Mouse (Mus musculus): ENCODE measurements around the gene Rab5b.
A peak's percentile ranks its signal among the peaks of the same experiment; 100 is the strongest.
"Not testable (repeated sequence)": the region's sequence is repeated elsewhere in the genome, so short reads cannot be mapped to it uniquely, and the experiment has no call there.

The Rab5b gene

DNA sequence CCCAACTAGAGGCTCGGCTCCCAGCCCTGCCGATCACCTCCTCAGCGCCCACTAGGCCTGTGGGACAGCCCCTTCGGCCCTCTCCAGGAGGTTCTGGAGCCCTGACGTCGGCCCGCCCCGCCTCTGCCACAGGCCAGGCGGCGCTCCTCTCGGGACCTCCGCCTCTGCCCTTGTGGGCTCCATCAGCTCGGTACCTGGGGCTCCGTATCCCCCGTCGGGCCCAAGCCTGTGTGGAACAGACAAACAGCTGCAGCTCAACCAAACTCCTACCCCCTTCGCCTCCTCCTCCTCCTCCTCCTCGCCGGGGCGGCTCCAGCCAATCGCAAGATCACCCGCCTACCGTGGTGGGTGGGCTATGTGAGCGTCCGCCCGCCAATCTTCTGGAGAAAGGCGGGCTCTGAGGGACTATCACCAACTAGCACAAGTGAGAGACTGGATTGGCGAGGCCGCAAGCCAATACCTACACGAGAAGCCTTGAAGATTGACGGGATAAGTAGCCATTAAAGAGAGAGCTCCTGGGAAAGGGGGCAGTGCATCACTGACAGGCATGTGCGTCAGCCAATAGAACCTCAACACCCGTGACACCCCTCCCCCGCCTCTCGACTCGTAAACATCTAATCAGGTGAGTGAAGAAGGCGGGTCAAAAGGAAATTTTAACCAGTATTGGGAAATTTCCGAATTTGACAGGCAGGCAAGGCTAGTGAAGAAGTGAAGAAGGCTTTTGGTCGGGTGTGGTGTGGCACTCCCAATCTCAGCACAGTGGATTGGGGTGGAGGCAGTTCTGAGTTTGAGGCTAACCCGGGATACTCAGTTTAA lies at the start of gene Rab5b:
TSS of gene Rab5b (minus strand) at position 273 of the 816 bp plus-strand sequence.
- peak; percentile 100 for DNase-seq (ENCODE audit: low spot score in 2 of 2)

DNA sequence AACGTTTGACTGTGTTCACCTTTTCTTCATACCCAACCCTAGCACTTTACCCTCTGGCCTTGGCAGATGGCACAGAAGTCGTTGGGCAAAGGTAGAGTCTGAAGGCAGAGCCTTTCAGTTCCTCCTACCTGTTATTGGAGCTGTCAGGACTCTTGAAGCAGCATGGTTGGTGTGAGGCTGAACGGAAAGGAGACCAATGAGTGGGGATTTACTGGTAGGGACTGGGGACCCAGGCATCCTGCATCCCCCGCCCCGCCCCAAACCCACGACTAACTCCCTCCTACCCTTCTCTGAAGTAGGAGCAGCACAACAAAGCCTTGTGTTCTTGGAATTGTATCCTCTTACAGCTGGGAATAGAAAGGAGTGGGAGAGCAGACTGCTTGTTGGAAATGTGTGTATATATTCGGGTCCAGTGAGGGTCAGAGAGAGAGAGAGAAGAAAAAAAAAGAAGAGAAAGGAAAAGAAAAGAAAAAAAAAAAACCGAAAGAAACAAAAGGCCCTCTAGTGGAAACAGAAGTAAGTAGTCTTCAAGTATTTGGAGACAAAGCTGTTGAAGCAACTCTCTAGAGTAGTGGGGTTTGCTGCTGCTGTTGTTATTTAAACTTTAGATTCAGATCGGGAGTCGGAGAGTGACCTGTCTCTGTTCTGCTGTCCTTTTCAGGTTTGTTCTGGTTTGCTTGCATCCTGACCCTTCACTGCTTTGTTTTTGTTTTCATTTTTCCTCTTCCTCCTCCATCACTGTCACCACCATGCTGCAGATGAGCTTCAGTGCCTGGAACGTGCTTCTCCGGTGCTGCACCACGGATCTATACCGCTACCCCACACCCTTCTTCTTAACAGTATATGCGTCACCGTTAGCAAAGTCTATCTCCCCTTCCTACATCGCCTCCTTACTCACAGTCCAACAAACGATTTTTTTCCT lies 48.9 kb upstream of the Rab5b start, which contains the start of gene Dgka:
TSS of gene Dgka (minus strand) at position 176 of the 922 bp plus-strand sequence.
- DNase-seq (ENCODE audit: low spot score in 2 of 2): no peak

DNA sequence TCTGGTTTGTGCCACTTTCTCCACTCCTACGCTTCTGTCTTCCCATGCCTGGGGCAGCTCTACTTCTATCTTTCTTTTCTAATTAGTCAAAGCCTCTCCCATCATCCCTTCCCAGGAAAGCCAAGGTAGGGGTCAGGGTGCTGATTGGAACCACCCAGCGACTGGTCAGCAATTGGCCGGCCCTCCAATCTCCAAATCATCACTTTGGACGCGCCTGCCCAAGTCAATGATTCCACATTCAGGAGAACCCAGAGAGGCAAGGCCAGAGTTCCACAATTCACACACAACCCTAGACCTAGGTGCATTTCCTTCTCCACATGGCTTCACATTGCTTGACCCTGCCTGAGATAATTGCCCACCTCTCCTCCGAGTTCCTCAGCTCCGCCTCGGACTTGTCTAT lies 48.1 kb upstream of the Rab5b start:
- no peak for DNase-seq (ENCODE audit: low spot score in 2 of 2)

DNA sequence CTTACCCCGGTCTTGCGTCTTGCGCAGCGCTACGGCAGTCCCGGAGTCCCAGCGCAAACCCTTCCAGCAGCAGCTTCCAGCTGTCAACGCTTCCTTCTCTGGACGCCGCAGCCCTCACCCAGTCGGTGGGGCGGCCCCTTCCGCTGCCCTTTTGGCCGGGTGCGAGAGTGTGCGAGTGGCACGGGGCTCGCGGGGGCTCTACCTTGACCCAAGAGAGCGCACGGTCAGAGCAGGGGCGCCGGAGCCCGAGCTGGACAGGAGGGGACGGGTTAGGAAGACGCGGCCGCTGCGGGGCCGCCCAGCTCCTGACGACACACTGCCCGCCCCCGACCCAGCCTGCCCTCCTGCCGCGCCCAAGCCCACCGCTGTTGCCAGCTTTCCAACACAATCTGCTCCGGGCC lies 47.7 kb upstream of the Rab5b start:
- peak in 1 of 2 experiments; percentile 16 for DNase-seq (ENCODE audit: low spot score in 2 of 2)

DNA sequence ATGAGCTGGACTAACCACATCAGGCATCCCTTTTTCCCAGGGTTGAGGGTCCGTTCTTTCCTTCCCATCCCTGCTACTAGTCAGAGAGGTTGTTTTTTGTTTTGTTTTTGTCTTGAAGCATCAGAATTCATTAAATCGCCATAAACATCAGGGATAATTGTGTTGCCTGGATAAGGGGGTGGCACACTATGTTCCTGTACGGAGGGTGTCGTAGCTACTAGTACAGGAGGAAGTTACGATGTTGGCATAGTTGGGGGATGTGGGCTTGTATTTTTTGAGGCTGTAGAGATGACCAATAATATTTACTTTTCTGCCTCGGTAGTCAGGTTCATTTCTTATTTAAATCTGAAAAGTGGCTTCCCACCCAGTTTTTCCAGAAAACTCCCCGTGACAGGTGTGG lies 47.2 kb upstream of the Rab5b start:
- no peak for DNase-seq (ENCODE audit: low spot score in 2 of 2)

DNA sequence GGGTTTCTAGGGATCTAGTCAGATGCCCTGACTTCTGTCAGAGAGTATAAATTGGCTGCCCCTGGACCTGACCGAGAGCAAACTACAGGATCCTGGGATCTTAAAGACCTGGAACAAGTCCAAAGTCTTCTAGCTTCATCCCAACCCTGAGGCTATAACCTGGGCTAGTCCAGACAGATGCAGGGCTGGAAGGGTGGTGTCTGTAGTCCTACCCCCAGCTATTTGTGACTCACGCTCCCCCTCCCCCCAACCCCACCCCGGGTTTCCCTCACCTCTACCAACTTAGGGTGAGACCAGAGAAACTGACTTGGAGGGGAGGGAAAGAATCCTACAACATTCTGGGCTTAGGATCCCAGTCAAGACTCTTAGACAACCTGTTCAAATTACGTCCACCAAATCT lies 46.6 kb upstream of the Rab5b start:
- DNase-seq (ENCODE audit: low spot score in 2 of 2): no peak

DNA sequence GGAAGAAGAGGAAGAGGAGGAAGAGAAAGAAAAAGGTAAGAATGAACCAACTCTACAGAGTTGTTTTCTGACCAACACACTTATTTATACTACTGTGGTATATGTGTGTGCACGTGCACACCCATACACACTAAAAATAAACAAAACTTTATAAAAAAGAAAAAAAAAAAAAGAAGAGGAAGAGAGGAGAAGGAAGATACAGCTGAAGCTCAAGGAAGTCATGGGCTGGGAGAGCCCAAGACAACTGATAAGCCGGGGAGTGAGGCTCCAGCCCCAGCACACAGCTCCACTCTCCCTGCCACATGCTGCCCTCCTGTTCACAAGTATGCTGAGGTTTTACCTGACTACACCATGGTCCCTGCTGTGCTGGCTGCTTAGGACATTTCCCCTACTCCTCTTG lies 44.2 kb upstream of the Rab5b start:
- DNase-seq (ENCODE audit: low spot score in 2 of 2): no peak

DNA sequence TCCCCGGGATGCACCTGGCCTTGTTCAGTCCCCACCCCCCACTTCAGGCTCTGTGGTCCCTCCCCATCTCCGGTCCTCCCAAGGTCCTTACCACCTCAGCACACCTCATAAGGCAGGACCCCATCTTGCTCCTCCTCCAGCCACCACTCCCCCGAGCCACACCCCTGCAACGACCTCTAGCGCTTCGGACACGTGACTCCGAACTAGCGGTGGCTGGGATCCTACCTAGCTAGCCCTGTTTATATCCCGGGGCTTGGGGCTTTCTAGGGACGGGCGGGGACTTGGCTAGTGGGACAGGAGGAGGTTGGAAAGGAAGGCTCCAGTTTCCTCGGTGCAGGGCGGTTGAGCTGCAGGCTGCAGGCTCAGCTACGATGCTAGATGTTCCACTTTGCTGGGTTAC lies 41.4 kb upstream of the Rab5b start:
- no peak for DNase-seq (ENCODE audit: low spot score in 2 of 2)

DNA sequence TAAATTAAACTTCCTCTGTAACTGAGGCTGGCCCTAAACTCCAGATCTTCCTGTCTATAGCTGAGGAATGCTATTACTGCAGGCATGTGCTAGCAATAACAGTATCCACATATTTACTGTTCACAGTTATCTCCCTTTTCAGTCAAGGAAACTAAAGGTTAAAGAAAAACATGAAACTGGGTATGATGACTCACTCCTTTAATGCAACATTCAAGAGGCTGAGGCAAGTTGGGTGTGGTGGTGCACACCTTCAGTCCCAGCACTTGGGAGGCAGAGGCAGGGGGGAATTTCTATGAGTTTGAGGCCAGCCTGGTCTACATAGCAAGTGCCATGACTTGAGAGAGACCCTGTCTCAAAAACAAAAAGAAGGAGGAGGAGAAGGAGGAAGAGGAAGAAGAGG lies 35.9 kb upstream of the Rab5b start:
- DNase-seq (ENCODE audit: low spot score in 2 of 2): no peak

DNA sequence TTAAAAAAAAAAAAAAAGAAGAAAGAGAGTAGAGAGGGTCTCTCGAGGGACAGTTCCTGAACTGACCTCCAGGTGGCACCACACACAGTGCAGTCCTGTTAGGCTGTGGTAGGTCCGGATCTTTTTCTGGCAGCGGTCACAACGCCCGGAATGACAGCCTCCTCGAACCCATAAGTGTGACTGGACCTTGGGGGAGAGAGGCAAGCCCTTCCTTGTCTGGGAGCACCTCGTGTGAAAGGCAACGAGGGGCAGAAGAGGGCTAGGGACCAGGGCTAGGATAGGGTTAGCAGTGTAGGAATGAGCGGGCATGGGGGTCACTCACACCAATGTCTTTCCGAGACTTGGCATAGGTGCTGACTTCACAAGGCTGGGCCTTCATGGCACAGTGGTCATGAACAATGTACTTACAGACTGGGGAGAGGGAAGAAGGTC lies 35.0 kb upstream of the Rab5b start:
- peak in 1 of 2 experiments; percentile 22 for DNase-seq (ENCODE audit: low spot score in 2 of 2)

DNA sequence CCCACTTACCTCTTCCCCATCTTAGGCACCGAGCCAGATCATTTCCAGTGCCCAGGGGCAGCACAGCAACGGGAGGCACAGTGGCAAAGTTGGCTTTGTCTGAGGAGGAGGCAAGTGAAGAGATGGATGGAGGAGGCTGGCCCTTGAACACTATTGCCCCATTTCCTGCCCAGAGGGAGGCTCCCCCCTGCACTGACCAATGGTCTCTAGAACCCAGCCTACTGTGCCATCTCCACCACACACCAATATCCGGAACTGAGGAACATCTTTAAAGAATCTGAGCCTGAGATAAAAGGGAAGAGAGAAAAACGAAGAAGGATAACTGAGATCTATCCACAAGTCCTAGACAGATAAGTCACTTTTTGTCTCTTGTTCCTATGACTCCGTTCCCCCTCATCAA lies 32.0 kb upstream of the Rab5b start:
- no peak for DNase-seq (ENCODE audit: low spot score in 2 of 2)

DNA sequence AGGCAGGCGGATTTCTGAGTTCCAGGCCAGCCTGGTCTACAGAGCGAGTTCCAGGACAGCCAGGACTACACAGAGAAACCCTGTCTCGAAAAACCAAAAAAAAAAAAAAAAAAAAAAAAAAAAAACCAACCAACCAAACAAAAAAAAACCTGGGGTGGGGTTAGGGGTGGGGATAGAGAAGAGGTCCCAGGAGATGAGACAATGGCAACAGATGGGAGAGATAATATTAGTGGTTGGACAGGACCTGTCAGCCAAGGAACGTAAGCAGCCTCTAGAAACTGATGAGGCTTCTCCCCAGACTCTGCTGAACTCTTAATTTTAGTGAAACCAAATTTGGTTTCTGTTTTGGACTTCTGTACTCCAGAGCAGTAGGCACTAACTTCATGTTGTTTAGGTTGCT lies 29.4 kb upstream of the Rab5b start:
- not testable (repeated sequence) for DNase-seq (ENCODE audit: low spot score in 2 of 2)

DNA sequence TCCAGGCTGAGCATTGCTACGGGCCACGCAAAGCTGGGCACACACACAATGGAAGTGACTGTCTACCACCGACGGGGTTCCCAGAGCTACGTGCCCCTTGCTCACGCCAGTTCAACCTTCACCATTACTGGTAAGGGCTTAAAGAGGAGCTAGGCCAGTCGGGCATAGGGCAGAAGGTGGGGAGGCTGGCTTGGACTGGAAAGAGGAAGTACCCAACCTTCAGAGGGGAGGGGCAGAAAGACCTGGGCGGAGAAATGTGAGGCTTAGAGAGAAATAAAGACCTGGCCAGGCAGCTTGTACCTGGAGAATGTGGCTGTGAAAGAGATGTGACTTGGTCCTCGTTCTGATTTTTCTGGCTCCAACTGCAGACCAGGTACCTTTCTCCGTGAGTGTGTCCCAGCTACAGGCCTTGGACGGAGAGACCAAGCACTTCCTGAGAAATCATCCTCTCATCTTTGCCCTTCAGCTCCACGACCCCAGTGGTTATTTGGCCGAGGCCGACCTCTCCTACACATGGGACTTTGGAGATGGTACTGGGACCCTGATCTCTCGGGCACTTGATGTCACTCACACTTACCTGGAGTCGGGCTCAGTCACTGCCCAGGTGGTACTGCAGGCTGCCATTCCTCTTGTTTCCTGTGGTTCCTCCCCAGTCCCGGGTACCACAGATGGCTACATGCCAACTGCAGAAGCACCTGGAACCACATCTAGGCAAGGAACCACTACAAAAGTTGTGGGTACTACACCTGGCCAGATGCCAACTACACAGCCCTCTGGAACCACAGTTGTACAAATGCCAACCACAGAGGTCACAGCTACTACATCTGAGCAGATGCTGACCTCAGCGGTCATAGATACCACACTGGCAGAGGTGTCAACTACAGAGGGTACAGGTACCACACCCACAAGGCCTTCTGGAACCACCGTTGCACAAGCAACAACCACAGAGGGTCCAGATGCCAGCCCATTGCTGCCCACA lies 19.8 kb upstream of the Rab5b start:
- DNase-seq (ENCODE audit: low spot score in 2 of 2): no peak

DNA sequence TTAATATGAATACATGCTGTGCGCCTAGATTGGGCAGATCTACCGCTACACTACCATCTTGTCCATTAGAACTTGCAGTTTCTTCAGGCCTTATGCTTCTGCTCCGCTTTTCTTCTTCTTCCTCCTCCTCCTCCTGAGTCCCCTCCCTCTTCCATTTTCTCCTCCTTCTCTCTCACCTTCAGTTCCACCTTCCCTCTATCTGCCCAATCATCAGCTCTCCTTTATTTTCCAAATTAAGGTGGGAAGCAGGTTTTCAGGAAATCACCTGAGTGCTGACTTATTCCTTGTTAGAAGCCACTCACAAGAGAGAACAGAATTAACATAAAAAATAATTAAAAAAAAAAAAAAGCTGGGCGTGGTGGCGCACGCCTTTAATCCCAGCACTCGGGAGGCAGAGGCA lies 15.3 kb upstream of the Rab5b start:
- DNase-seq (ENCODE audit: low spot score in 2 of 2): not testable (repeated sequence)

DNA sequence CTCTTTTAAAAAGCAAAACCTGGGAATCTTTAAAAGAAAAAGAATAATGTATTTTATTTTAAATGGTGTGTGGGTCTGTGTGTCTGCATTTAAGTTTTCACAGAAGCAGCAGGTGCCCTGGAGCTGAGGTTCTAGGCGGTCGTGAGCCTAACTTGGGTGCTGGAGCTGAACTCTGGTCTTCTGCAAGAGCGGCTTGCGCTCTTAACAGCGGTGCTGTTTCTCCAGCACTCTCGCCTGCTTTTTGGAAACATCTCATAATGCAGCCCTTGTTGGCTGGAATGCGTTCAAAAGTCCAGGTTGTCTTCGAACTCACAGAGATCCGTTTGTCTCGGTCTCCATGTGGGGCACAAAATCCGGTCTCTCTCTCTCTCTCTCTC lies 9.2 kb upstream of the Rab5b start:
- DNase-seq (ENCODE audit: low spot score in 2 of 2): no peak

DNA sequence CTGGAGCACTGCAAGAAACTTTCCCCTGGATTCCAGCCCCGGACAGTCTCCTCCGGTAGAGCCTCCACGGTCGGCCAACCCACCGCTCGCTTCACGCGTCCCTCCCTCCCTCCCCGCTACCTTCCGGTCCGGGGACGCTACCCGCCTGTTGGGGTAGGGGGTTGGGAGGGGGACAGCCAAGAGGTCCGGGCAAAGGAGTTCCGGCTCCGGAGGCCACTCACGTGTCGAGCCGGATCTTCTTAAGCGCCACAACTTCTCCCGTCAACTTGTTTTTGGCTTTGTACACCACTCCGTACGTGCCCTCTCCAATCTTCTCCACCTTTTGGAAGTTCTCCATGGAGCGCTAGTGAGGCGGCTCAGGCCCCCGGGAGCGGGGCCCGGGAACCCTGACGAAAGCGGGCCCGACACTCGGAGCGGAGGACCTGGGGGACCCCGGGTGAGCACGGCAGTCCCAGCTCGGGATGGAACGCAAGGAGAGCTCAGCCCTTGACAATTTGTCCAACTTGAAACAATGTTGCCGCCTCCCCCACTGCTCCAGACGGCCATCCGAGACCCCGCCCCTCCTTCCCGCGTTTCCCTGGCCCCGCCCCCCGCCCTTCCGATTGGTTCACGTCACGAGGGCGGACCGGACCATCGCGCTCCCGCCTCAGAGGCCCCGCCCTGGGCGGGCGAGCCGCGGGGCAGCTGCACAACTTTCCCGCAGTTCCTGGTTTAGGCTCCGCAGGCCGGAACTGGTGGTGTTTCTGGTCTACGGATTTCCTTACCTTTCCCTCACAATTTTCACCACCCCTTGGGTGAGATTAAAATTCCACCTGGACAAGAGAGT lies 8.6 kb upstream of the Rab5b start, which contains the start of gene Cdk2:
TSS of gene Cdk2 (minus strand) at position 541 of the 826 bp plus-strand sequence.
- peak; percentile 64 to 67 for DNase-seq (ENCODE audit: low spot score in 2 of 2)

DNA sequence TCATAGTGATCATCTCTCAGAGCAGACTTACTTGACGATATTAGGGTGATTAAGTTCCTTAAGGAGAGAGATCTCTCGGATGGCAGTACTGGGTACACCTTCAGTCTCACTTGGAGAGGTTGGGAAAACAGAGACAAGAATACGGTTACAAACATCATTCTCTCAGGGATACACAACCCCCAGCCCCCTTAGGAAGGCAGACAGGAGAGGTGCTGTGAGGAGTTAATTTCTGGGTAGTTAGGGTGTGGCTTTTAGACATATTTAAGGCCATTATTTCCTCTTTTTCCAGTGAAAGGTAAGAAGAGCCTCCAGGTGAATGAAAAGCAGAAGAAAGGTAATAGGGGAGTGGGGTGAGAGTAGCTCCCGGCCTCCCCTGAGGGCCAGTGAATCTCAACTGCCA lies 7.8 kb upstream of the Rab5b start, which contains the start of gene Pmel:
TSS of gene Pmel (plus strand) at position 301 of the 400 bp plus-strand sequence.
- DNase-seq (ENCODE audit: low spot score in 2 of 2): no peak

DNA sequence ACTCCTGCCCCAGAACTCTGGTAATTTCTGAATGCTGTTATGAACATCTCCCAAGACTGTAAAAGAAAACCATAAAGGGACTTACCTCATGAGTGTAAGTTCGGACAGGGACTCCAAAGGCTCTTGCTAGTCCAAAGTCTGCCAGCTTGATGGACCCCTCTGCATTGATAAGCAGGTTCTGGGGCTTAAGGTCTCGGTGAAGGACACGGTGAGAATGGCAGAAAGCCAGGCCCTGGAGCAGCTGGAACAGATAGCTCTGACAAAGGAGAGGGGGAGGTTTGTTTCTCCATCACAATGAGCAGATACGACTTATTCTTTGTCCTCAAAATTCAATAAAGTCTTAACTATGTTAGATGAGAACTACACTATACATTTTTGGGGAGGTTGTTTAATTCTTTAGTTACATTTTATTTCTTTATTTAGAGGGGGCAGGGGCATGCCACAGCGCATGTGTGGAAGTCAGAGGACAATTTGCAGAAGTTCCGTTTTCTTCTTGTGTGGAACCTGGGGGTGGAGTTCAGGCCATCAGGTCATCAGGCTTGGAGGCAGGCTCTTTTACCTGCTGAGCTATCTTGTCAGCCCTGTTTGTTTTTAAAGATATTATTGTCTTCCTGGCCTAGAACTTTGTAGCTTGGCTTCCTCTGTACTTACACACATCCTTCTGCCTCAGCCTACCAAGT lies 6.4 kb upstream of the Rab5b start:
- no peak for DNase-seq (ENCODE audit: low spot score in 2 of 2)

DNA sequence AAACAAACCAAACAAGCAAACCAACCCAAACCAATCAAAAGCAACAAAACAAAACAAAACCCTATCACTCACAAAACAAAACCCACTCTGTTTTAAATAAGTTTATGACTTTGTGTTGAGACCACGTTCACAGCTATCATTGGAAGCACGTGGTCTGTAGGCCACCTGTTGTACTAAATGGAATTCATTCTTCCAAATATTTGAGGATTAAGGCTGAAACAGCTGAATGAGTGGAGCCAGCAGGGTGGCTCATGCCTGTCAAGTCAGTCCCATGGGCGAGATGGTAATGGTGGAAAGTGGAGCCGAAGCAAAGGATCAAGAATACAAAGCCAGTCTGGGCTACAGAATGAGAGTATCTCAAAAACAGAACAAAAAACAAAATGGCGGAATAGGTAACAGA lies 4.6 kb upstream of the Rab5b start:
- DNase-seq (ENCODE audit: low spot score in 2 of 2): no peak

DNA sequence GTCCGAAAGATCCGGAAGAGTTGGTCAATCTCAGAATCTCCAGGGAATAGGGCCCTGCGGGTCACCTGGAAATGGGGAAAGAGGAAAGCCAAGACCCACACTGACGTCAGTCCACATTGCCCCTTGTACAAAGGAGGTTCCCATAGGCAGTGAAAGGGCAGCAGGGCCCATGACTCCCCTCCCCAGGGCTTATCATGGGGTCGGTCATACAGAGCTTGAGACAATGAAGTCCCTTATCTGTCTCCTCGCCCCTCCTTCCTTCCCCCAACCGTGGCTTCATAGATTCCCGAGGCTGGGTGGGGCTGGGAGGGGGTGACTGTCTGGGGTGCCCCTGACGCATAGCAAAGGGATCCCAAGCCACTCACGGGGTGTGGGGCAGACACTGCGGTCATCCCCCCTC lies 3.5 kb upstream of the Rab5b start:
- no peak for DNase-seq (ENCODE audit: low spot score in 2 of 2)
